Mouse (Mus musculus): ENCODE measurements around the gene Sik2.

- no peak for TF ChIP-seq CTCF (IDR thresholded peaks at IDR 0.05; ENCODE audit: low read depth)
- TF ChIP-seq EP300 (optimal IDR thresholded peaks at IDR 0.05): no peak
Observed at GRCm38 (mm10) chr9:50942711-50943110, 66.2 kb downstream of the Sik2 start.

Data from stomach, postnatal 0 days (tissue).